Mouse (Mus musculus) G1E (cell line): ENCODE measurements around the gene Tmem98. TPM values are rescaled to one million over a fixed set of nuclear protein-coding genes. Genes with fewer than 3 reads are reported as not detected.

Experiments
- ATAC-seq: 2 replicates; pipeline ENCODE4 v1.8.0; 2016; ENCODE audit warnings: mild to moderate bottlenecking; ENCODE audit not compliant: insufficient number of reproducible peaks, poor library complexity, low FRiP score, severe bottlenecking; ENCODE audit errors: extremely low read depth
- DNase-seq: peaks from one replicate; pipeline ENCODE4 v3.0.0; 2012; ENCODE audit warnings: low spot score
- H3K27me3 ChIP-seq: 2 replicates; pipeline ENCODE4 v1.6.1; 2012; ENCODE audit warnings: mild to moderate bottlenecking, low read length, inconsistent platforms; ENCODE audit not compliant: insufficient read depth
- H3K36me3 ChIP-seq: replicated peaks from 2 replicates; pipeline ENCODE3; 2012; ENCODE audit warnings: mild to moderate bottlenecking, inconsistent platforms
- H3K4me1 ChIP-seq: 2 replicates; pipeline ENCODE4 v1.6.1; 2012; ENCODE audit warnings: low read depth, low read length, inconsistent platforms, mixed read lengths; ENCODE audit not compliant: insufficient read depth
- H3K4me3 ChIP-seq: 2 replicates; pipeline ENCODE4 v1.5.1; 2012; ENCODE audit warnings: low read depth, mild to moderate bottlenecking, inconsistent platforms, low read length, moderate library complexity, mixed read lengths
- H3K9me3 ChIP-seq: replicated peaks from 2 replicates; pipeline ENCODE4 v1.6.1; 2012; ENCODE audit warnings: inconsistent platforms
- CTCF ChIP-seq: IDR thresholded peaks from 2 replicates; pipeline ENCODE4 v1.5.1; 2012; ENCODE audit warnings: low read depth, low read length, inconsistent platforms, mixed read lengths
- GATA1 ChIP-seq: IDR thresholded peaks from 2 replicates; pipeline ENCODE4 v1.6.1; 2012; ENCODE audit warnings: borderline replicate concordance, low read length, inconsistent platforms, mixed read lengths
- GATA2 ChIP-seq: IDR thresholded peaks from 2 replicates; pipeline ENCODE4 v1.6.1; 2012; ENCODE audit warnings: low read depth, low read length, inconsistent platforms, borderline replicate concordance
- POLR2AphosphoS5 ChIP-seq: IDR thresholded peaks from 2 replicates; pipeline ENCODE4 v1.6.1; 2012; ENCODE audit warnings: low read depth, low read length, inconsistent platforms; ENCODE audit not compliant: insufficient replicate concordance
- TAL1 ChIP-seq: conservative IDR thresholded peaks from 2 replicates; pipeline ENCODE4 v1.6.1; 2012; ENCODE audit warnings: low read depth, low read length, inconsistent platforms, mixed read lengths
- polyA plus RNA-seq: library from polyadenylated mRNA; stranded (reverse); fragments of >175 nt; gene quantifications from 2 replicates; pipeline ENCODE4 v1.2.3, GENCODE M21; 2012
- total RNA-seq, 2 experiments: library from RNA; stranded (forward) in 1 of 2; stranded (reverse) in 1 of 2; fragments of 200-1000 nt in 1 of 2; fragments of >200 nt in 1 of 2; fragmentation: Nextera tagmentation in 1 of 2; gene quantifications; 2 replicates each; pipeline ENCODE4 v1.2.3; 2014 to 2017

Gene Tmem98
- total and polyA plus RNA-seq, 3 experiments = not detected

DNA sequence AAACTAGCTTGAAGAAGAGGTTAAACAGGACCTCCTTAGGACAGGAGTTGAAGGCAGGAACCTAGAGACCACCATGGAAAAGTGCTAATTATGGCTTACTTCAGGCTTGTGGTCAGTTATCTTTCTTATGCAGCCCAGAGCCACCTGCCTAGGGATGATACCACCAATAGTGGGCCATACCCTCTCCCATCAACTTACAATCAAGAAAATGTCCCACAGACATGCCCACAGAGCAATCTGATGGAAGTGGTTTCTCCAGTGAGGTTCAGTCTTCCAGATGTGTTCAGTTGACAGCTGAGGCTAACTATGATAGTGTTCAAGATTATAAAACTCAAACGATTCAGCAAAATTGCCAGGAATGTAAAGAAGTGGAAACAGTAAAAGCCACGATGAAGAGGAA is 33.5 kb downstream of the Tmem98 start:
- H3K9me3 ChIP-seq = peaks cover 42% of the 10 kb centered on the region
- DNase-seq = no peak
- H3K4me1 ChIP-seq = no peaks in the 10 kb centered on the region
- TF ChIP-seq POLR2AphosphoS5 = no peak
- no peak for TF ChIP-seq TAL1
- TF ChIP-seq CTCF = no peak
- TF ChIP-seq GATA2 = no peak
- no peak for TF ChIP-seq GATA1
- no peak overlapping the region for H3K4me3 ChIP-seq
- no peak for ATAC-seq
- H3K27me3 ChIP-seq = no peaks in the 10 kb centered on the region
- no peaks in the 10 kb centered on the region for H3K36me3 ChIP-seq

- no peak for ATAC-seq
- H3K4me3 ChIP-seq = no peak overlapping the region
- no peaks in the 10 kb centered on the region for H3K36me3 ChIP-seq
- no peaks in the 10 kb centered on the region for H3K27me3 ChIP-seq
- no peak for TF ChIP-seq GATA1
- no peak for TF ChIP-seq GATA2
- no peak for TF ChIP-seq TAL1
- no peak for TF ChIP-seq CTCF
- TF ChIP-seq POLR2AphosphoS5 = no peak
- peaks cover 55% of the 10 kb centered on the region for H3K9me3 ChIP-seq
- no peak for DNase-seq
- H3K4me1 ChIP-seq = no peaks in the 10 kb centered on the region
Measured at GRCm38 (mm10) chr11:80845486-80845885, 35.5 kb downstream of the Tmem98 start.

- Histone ChIP-seq H3K36me3 (no peaks in the 10 kb centered on the region), H3K9me3 (peaks cover 61% of the 10 kb centered on the region), H3K4me1 (no peaks in the 10 kb centered on the region), H3K27me3 (no peaks in the 10 kb centered on the region), H3K4me3 (no peak overlapping the region)
- DNase-seq (no peak), ATAC-seq (no peak)
- TF ChIP-seq TAL1 = no peak
- no peak for TF ChIP-seq CTCF
- no peak for TF ChIP-seq GATA2
- TF ChIP-seq POLR2AphosphoS5 = no peak
Measured at GRCm38 (mm10) chr11:80846115-80846514, 36.1 kb downstream of the Tmem98 start.

GRCm38 (mm10) chr11:80848131-80848530 is 38.2 kb downstream of the Tmem98 start:
- ATAC-seq = no peak
- no peaks in the 10 kb centered on the region for H3K4me1 ChIP-seq
- H3K27me3 ChIP-seq = no peaks in the 10 kb centered on the region

DNA sequence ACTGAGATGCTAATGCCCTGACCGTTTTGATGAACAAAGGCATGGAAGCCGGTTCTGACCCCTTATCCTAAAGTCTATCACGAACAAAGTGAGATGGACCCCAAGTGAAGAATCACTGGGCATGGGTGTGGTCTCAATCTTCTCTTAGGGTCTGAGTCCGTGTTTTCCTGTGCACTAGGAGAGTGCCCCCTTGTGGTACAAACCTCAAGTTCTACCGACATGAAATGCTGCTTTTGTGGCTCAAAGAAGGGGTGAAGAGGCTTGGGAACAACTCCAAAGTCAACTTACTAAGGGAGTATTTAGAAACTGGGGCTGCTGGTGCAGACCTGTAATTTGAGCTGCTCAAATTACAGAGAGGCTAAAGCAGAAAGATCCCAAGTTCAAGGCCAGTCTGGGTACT is 41.9 kb downstream of the Tmem98 start:
- TF ChIP-seq TAL1 (no peak), GATA2 (no peak), GATA1 (no peak), CTCF (no peak), POLR2AphosphoS5 (no peak)
- DNase-seq = no peak
- no peaks in the 10 kb centered on the region for H3K27me3 ChIP-seq
- ATAC-seq = no peak
- H3K4me1 ChIP-seq = no peaks in the 10 kb centered on the region
- no peak overlapping the region for H3K4me3 ChIP-seq
- peaks cover 72% of the 10 kb centered on the region for H3K9me3 ChIP-seq
- no peaks in the 10 kb centered on the region for H3K36me3 ChIP-seq

More at GRCm38 (mm10) chr11:80848131-80848530, 38.2 kb downstream of the Tmem98 start:
- no peaks in the 10 kb centered on the region for H3K36me3 ChIP-seq
- no peak for TF ChIP-seq GATA1
- no peak for TF ChIP-seq POLR2AphosphoS5
- TF ChIP-seq GATA2 = no peak
- TF ChIP-seq TAL1 = no peak
- TF ChIP-seq CTCF = no peak
- H3K4me3 ChIP-seq = no peak overlapping the region
- no peak for DNase-seq
- H3K9me3 ChIP-seq = peaks cover 55% of the 10 kb centered on the region

- no peak overlapping the region for H3K4me3 ChIP-seq
- H3K4me1 ChIP-seq = no peaks in the 10 kb centered on the region
- no peak for TF ChIP-seq GATA1
- no peak for TF ChIP-seq GATA2
- ATAC-seq (no peak), DNase-seq (no peak)
- H3K27me3 ChIP-seq = no peaks in the 10 kb centered on the region
- peaks cover 70% of the 10 kb centered on the region for H3K9me3 ChIP-seq
- no peaks in the 10 kb centered on the region for H3K36me3 ChIP-seq
Measured at GRCm38 (mm10) chr11:80853014-80853413, 43.0 kb downstream of the Tmem98 start.

DNA sequence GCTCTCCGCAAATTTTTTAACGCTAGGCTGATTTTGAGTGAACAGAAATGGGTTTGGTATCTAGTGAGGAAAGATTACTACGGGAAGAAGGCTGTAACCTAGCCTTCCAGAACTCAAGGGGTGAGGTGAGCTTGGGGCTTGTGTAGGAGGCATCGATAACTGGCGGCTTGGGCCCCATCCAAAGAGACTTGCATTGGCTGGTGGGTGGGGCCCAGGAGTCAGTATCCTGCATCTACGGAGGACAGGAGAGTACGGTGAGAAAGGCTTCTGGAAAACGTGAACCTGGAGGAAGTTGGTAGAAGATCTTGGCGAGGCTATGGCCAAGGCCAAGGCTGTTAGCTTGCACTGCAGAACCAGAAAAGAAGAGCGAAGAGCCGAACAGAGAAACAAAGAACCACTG is 44.5 kb downstream of the Tmem98 start:
- TF ChIP-seq GATA2 = no peak
- TF ChIP-seq CTCF = no peak
- TF ChIP-seq GATA1 = no peak
- TF ChIP-seq TAL1 = no peak
- TF ChIP-seq POLR2AphosphoS5 = no peak

More for the DNA sequence above, 44.5 kb downstream of the Tmem98 start:
- DNase-seq (no peak), ATAC-seq (no peak)
- Histone ChIP-seq H3K4me1 (no peaks in the 10 kb centered on the region), H3K9me3 (peaks cover 72% of the 10 kb centered on the region), H3K27me3 (no peaks in the 10 kb centered on the region), H3K4me3 (no peak overlapping the region), H3K36me3 (no peaks in the 10 kb centered on the region)
